Mouse (Mus musculus): ENCODE measurements around the gene Vmn2r23. TPM values are rescaled to one million over a fixed set of nuclear protein-coding genes. Genes with fewer than 3 reads are reported as not detected.
"Not testable (repeated sequence)": the region's sequence is repeated elsewhere in the genome, so short reads cannot be mapped to it uniquely, and the experiment has no call there.

Gene Vmn2r23
- not detected for total RNA-seq (2022)

DNA sequence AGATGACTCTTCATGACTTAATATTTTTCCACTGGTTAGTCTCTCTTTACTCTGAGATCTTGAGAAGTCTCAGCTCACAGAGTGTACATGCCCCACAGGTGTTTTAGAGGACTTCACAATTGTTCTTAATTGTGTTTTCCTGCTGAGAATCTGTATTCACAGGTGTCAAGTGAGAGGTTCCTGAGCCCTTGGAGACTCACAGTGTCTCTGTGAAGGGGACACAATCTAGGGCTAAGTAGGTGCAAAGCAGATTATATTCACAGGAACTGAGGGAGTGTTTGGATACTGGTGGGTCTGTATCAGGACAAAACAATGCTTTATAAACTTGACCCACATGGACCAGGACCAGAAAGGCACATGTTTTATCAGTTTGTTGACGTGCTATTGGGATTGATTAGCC, at the start of gene Vmn2r23:
Gene Vmn2r23, plus strand, starts transcription at position 301 of the 400 bp plus-strand sequence.
- no peak for DNase-seq

DNA sequence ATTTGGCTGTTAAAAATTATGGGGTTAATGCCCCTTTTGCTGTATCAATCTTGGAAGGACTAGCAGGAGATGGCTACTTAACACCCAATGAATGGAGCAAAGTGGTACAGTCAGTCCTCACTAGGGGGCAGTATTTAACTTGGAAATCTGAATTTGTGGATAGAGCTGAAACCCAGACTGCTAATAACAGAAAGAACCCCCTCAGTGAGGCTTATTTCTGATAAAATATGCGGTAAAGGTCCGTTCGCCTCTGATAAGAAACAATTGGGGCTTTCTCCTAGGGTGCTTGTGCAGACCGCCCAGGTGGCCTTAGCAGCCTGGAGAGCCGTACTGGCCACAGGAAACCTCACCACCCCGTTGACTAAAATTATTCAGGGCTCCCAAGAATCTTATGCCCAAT, 45.4 kb upstream of the Vmn2r23 start:
- no peak for DNase-seq

DNA sequence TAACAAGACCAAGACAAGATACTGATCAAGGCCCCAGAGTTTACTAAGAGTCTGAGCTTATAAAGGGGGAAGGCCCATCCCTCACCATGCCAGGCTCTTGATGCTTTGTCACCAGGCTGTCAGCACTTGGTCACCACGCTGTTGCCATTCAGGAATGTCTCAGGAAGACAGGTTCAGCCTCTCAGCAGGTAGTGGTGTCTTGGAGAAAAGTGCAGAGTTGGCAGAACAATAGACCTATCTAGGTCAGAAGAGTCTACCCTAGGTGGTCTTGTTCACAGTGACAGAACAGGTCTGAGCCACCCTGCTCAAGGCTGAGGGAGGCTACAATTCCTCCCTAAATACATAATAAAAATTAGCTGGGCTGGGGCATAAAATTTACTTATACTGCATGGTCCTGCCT, 5.8 kb upstream of the Vmn2r23 start:
- not testable (repeated sequence) for DNase-seq

DNA sequence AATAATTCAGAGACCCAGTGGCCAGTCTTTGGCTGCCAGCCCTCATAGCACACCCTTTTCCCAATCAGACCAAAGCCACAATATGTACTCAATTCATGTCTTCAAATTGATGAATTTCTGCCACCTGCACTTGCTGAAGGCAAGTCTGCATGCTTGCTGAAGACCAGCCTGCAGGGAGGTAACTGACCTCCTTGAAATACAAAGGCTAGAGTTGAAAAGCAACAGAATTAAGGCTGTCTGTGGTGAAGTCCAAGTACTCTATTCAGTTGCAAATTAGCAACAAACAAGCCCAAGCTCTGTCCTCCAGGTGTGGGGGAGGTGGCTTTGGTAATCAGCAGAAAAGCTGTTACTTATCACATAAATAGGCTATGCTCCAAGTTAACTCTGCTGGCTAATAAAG, 5.3 kb upstream of the Vmn2r23 start:
- no peak for DNase-seq

DNA sequence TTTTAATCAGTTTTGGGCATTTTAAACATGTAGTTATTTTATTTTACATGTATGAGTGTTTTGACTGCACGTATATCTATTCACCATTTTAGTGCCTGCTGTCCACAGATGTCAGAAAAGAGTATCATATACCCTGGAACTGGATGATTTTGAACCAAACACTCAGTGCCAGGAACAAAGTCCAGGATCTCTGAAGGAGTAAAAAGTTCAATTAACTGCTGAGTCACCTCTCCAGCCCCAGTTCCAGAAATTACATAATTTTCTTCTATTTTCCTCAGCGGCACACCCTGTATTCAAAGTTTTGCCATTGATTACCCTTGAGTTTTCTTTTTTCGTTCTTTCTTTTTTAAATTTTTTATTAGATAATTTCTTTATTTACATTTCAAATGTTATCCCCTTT, 67.6 kb downstream of the Vmn2r23 start:
- no peak for DNase-seq

DNA sequence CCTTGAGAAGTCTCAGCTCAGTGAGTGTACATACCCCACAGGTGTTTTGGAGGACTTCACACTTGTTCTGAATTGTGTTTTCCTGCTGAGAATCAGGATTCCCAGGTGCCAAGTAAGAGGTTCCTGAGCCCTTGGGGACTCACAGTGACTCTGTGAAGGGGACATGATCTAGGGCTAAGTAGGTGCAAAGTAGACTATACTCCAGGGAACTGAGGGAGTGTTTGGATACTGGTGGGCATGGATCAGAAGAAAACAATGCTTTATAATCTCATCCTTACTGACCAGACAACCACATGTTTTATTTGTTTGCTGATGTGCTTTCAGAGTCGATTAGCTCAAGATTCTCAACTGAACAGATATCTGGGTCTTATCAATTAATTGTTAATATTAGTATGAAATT, 76.1 kb downstream of the Vmn2r23 start, which contains the start of gene Vmn2r24:
Gene Vmn2r24, plus strand, starts transcription at position 301 of the 400 bp plus-strand sequence.
- DNase-seq, result no peak

DNA sequence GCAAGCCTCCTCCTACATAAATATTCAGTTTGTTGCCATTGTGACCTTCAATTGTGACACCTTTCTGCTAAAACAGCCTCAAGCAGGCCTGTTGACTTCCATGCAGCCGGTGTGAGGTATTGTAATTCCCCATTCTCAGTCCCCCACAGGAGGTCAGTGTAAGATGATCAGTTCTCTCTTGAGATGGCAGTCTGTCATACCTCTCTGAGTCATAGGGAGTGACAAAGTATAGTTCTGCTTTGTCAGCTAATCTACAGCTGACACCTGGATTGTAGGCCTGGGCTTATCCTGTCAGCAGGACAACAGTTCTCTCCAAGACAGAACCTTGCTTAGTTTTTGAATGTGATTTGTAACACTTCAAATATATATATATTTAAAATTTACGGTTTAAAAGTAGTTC, 82.4 kb downstream of the Vmn2r23 start:
- no peak for DNase-seq

DNA sequence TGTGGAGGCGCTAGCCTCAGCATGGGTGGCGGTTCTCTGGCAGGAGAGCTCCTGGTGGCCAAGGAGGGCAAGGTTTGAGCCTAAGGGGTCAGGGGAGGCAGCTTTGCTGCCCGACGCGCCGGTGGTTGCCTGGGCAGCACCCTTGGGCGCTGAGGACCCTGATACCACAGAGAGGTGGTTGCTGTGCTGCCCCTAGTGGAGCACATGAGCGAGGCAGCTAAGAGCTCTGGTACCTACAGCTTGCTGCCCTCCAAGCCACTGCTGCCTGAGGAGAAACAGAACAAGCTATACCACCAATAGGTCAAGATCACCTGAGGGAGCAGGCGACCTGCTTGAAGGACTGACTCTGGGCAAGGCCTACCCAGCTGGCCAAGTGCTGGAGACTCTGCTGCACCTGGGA, 91.3 kb downstream of the Vmn2r23 start:
- DNase-seq, result no peak

Other genes with a start within 250 kb of the Vmn2r23 start
- not detected for gene Vmn2r21, start 169.3 kb upstream of the Vmn2r23 start, total RNA-seq (2022)
- gene Vmn2r22, start 51.9 kb upstream of the Vmn2r23 start, total RNA-seq (2022), result not detected
- gene Vmn2r24, start 76.2 kb downstream of the Vmn2r23 start, total RNA-seq (2022), result under 1 TPM in 3 of 4 experiments, not detected in 1; 0.03 TPM
- not detected for gene Vmn2r25, start 150.8 kb downstream of the Vmn2r23 start, total RNA-seq (2022)

Measured in adrenal gland, adult 8-10 months (tissue).